Mouse (Mus musculus): ENCODE data around the gene Bptf.

DNA sequence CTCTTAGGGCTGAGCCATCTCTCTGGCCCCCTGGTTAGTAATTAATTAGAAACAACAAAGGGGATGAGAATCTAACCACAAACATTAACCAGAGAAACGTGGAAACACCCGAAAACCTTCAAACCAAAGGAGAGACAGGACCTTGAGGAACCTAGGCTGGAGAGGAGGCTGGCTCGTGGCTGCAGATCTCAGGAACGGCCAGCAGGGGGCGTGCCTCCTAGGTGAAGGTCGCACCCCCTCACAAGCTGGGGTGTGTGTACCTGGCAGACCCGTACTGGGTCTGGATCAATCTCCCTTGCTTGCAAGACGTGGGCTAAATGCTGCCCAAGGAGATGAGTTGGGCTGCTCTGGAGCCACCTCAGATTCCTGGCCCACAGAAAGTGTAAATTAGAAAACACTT is 113.3 kb downstream of the Bptf start:
- TF ChIP-seq CTCF (IDR thresholded peaks at IDR 0.05; ENCODE audit: borderline replicate concordance, insufficient read depth, low read length): peak; percentile 59; the same call in 1 of the 2 replicates
- TF ChIP-seq POLR2A (IDR thresholded peaks at IDR 0.05; ENCODE audit: low read depth, low read length): no peak
